Mouse (Mus musculus): ENCODE data around the gene Galnt9. TPM values are rescaled to one million over a fixed set of nuclear protein-coding genes. Genes with fewer than 3 reads are reported as not detected.

The Galnt9 gene
- polyA plus RNA-seq, 1 experiment = 2.2 TPM

DNA sequence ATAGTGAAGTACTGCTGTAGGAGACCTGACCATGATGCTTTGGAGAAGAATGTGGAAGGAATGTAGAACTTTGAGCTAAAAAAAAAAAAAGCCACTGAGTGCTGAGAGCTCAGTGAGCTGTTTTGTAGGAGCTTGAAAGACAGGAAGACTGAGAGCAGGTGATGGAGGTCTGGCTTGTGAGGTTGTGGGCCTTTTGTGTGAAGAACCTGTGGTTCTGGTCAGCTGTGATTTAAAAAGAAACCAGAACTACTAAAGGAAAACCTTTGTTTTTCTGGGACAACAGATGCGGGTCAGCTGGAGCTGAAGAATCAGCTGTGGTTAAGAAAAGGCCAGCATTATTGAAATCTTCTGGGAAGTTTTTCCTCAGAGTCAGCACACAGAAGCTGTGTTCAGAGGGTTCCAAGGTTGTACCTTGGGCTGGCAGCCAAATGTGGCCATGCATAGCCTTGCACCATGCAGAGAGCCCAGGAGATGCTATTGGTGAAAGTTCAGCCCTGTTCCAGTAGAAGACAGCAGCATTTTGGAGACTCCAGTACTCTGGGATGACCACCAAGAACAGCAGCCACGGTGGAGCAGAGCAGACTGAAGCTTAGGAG is 85.5 kb downstream of the Galnt9 start:
- no peak for DNase-seq (ENCODE audit: low read depth)

DNA sequence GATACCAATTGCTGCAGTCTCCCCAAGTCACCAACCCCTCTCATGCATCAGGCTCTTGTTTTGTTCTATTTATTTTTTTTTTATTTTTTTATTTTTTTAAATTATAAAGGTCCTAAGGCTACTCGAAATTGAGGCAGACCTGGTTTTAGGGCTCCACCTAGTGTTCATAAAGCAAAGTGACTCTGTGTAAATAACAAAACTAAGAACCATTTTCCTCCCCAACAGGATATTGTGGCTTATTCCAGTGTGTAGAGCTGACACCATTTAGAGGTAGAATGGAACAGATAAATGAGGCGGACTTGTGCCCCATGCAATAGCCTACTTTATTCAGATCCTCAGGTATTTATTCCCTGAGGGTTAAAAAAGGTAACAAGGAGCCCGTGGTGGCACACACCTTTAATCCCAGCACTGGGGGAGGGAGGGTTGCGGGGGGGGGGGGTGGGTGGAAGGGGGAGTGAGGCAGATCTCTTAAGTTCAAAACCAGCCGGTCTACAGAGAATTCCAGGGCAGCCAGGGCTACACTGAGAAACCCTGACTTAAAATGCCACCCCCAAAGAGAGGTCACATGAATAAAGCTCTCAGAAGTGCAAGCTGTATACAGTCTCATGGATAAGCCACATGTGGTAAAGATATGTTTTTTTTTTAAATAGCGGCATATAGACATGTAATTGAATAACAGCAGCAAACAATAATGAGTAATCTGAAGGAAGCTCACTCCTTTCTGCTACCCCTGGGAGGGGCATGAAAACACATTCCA is 92.0 kb downstream of the Galnt9 start:
- DNase-seq (ENCODE audit: low read depth) = no peak

DNA sequence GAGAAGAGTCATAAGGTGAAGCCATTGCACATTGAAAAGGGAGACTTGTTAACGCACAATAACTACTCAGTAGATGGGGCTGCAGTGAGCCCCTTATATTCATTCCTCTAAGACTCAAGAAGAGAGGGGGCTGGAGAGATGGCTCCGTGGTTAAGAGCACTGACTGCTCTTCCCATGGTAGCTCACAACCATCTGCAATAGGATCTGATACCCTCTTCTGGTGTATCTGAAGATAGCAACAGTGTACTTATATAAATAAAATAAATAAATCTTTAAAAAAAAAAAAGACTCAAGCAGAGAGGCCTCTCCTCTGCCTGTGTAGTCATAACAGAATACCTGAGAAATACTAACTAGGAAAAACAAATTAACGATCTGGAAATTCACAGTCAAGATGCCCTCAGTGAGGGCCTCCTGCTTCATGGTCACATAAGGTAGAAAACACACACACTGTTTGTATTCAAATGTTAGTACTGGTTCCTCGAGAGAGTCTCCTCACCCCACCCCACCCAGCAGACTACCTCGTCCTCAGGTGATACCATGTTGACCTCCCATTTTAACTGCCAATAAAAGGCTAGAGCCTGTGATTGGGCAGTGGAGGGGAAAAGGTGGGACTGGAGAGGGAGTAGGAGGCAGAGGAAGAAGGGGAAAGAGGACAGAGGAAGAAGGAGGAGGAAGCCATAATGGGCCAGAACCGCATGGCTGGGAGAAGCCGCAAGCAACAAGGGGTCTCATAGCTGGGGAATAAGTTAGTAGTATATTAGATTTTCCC is 94.3 kb downstream of the Galnt9 start:
- DNase-seq (ENCODE audit: low read depth) = no peak

DNA sequence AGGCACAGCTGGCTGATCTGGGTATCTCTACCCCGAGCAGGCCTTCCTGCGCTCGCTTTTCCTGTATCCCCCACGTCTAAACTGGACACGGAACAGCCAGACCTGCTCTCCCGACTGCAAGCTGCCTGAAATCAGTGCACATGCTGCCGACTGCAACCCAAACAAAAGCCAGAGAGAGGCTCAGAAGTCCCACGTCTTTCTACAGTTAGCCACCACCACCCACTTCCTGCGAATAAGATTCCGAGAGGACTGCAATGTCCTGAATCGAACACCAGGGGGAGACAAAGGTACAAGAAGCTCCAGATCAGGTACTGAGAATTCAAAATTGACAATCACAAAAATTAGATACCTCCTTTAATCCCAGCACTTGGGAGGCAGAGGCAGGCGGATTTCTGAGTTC is 95.3 kb downstream of the Galnt9 start:
- DNase-seq (ENCODE audit: low read depth) = no peak

DNA sequence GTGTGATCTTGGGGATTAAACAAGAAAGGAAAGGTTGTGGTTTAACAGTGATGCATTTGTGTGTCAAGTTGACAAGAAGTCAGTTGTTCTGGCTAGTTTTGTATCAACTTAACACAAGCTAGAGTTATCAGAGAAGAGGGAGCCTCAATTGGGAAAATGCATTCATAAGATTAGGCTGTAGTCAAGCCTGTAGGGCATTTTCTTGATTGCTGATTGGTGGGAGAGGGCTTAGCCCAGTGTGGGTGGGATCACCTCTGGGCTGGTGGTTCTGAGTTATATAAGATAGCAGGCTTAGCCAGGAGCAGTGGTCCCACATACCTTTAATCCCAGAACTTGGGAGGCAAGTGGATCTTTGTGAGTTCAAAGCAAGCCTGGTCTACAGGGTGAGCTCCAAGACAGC is 102.2 kb downstream of the Galnt9 start:
- DNase-seq (ENCODE audit: low read depth) = no peak

DNA sequence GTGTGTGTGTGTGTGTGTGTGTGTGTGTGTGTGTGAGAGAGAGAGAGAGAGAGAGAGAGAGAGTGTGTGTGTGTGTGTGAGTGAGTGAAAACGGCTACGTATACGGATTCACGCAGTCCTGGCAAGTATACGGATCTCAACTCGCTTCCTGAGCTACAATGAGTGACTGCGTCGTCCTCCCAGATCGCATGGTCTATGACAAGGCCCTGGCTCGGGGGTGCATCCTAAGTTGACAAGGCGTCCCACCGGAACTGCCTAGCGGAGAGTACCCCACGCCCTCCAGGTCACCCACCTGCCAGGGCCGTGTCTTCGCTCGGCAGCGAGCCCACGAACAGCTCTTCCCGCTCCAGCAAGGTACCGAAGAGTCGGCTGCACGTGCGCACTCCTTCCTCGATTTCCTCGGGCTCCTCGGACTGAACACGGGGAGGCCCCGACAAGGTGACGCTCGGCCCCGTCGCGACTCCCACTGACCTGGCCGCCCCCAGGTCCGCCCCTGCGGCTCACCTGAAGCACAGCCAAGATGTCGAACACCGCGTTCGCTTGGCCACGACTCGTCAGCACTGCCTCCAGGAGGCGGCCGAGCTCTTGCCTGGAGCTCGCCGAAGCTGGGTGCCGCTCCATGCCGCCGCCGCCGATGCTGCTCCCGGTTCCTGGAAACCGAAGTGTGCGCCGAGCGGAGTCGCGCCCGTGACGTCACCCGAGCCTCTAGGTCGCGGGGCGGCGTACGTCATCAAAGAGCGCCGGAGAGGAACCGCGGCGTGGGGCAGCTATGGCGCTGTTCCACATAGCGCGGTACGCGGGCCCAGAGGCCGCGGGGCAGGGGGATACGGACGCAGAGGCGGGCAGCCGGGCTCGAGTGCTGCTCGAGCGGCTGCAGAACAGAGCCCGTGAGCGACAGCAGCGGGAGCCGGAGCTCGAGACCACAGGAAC is 108.8 kb downstream of the Galnt9 start, which contains the start of the genes Noc4l and Ddx51:
Gene Noc4l (minus strand): TSS at position 699 of the 930 bp plus-strand sequence.
Gene Ddx51 (plus strand): TSS at position 733 of the 930 bp plus-strand sequence.
- DNase-seq (ENCODE audit: low read depth) = no peak

DNA sequence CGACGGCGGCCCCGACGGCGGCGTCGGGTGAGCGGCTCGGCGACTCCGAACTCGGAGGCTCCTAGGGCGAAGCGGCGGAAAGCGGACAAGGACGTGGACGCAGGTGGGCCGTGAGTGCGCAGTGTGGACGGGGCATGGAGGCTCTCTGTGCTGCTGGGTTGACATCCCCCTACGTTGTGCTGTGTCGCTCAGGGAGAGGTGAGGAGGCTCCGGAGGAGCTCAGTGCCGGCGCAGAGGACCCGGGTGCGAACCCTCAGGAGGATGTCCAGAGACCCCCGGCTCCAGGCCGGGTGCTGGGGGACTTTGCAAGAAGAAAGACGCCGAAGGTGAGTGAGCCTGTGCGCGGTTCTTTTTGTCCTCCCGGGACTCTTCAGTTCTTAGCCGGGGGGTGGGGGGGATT is 109.5 kb downstream of the Galnt9 start:
- DNase-seq (ENCODE audit: low read depth) = no peak

DNA sequence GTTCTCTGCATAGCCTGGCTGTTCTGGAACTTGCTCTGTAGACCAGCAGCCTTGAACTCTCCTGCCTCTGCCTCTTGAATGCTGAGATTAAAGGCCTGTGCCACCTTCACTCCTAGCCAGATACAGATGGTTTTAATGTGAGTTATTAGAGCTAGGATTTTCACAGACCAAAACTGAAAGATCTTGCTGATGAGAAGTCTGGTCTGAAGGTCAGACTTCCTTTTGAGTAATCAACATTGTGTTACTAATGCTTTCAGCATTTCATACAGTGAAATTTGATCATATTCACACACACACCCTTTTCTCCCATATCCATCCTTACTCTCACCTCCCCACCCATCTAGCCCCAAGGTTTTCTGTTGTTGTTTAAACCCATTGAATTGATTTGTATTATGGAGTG is 115.5 kb downstream of the Galnt9 start:
- DNase-seq (ENCODE audit: low read depth) = no peak

DNA sequence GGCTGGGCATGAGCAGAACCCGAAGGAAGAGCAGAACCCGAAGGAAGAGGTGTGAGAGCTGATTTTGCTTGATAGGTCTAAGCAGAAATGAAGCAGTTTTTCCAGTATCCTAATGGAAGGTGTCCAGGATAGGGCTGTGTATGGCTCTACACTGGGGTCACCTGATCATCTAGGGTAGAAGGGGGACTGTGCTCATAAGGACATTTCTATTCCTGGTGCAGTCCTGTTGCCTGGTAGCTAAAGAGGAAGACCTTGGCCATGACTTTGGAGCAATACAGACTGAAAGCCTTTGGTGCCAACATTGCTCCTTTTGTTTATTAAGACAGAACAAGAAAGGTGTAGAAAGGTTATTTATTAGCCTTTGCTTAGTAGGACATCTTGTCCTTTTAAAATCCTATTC is 119.9 kb downstream of the Galnt9 start:
- DNase-seq (ENCODE audit: low read depth) = no peak

DNA sequence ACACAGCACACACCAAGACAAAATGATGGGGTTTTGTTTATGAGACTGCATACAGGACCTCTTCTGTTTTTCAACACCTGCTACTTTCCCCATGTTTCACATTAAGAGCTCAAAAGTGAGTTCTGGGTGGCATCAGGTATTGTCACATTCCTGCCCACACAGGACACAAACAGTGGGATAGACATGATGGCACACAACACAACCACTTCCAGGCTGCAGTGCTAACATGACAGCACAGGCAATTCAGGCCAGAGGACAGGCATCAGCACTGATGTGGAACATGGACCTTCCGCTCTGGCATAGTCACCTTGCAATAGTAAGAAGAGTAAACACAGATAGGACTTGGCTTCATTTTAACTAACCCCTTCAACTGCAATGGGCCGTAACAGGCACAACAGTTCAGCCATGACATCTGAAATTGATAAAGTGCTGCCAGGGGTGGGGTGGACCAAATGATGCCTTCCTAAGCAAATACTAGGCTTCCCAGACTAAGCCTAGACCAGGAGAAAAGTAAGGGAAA is 120.7 kb downstream of the Galnt9 start:
- DNase-seq (ENCODE audit: low read depth) = no peak

DNA sequence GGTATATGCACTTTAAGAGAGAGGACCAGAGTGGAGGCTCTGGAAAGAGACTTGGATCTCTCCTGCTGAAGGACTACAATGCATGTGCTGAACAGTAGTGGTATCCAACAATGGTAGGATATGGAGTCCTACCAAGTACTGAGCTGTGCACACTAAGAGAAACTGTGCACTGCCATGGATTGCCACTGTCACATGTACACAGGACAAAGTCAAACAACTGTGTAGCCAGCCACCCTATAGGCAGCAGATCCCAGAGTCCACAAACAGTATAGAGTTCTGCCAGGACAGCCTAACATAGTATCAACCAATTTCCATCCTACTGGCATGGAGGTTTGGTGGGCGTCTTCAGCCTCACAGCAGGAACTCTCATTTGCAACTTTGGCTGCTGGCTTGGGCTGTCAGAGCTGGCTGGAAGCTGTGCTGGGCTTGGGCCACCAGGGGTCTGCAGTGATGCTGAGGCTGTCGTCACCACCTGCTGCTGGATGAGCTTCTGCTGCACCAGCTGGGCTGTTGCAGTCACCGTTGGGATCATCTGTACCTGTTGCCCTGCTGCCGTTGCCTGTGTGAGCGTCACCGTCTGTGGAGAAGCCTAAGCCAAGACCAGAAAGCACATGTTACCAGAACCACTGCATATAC is 121.4 kb downstream of the Galnt9 start:
- no peak for DNase-seq (ENCODE audit: low read depth)

Other genes starting within 250 kb of the Galnt9 start
- 62.2 and 62.9 TPM in 2 replicates for gene P2rx2, start 201.1 kb upstream of the Galnt9 start, polyA plus RNA-seq (2012; rRNA removed)
- gene Lrcol1, start 199.6 kb upstream of the Galnt9 start, polyA plus RNA-seq (2012; rRNA removed) = 265 and 353 TPM in 2 replicates
- gene Fbrsl1, start 95.9 kb upstream of the Galnt9 start, polyA plus RNA-seq (2012; rRNA removed) = 43.7 and 90.6 TPM in 2 replicates
- gene Noc4l, start 109.1 kb downstream of the Galnt9 start, polyA plus RNA-seq (2012; rRNA removed) = 33.9 and 37.6 TPM in 2 replicates
- gene Ddx51, start 109.1 kb downstream of the Galnt9 start, polyA plus RNA-seq (2012; rRNA removed) = 14.9 and 15.1 TPM in 2 replicates
- gene Ep400, start 226.4 kb downstream of the Galnt9 start, polyA plus RNA-seq (2012; rRNA removed) = 29.4 and 48.4 TPM in 2 replicates
- 18.1 and 22.5 TPM in 2 replicates for gene Pus1, start 236.3 kb downstream of the Galnt9 start, polyA plus RNA-seq (2012; rRNA removed)